ENCODE assay signal across 15 mouse cellular contexts in genomic region chr19:43852837-43853545, GRCm38 (mm10).
DNase-seq lines count a peak whose midpoint lies in the region; ATAC-seq and TF ChIP-seq lines count a peak whose summit lies in the region.
"Had no signal": no experiment of that assay in that cellular context is flagged by ENCODE, and none has a peak within 500 bp of the region (broad histone marks: within the 10 kb centered on the region; RNA-seq: fewer than 3 reads in every experiment).

No protein-coding gene starts in this region.

- no peaks in the 10 kb centered on the region for H3K27me3 ChIP-seq in ES-Bruce4 (ENCODE audit: control insufficient read depth, insufficient read depth, low read length, poor library complexity, severe bottlenecking)
- H3K27me3 ChIP-seq in kidney, embryonic 14.5 days (ENCODE audit: control insufficient read depth, insufficient read depth, low read length), result no peaks in the 10 kb centered on the region
- H3K27me3 ChIP-seq: hindbrain, embryonic 12.5 days; lung, embryonic 15.5 days; stomach, embryonic 15.5 days had no signal

- TF ChIP-seq CTCF in left cerebral cortex, adult 2 months (IDR thresholded peaks at IDR 0.05), result peak; percentile 59
- peak; percentile 40 for TF ChIP-seq CTCF in ES-Bruce4 (IDR thresholded peaks at IDR 0.05; ENCODE audit: low read depth, low read length)

- H3K4me3 ChIP-seq in left cerebral cortex, adult 2 months, result no peak overlapping the region
- H3K4me3 ChIP-seq in ES-Bruce4 (ENCODE audit: low read depth, low read length), result no peak overlapping the region
- no peak overlapping the region for H3K4me3 ChIP-seq in kidney, embryonic 14.5 days (ENCODE audit: low read length)
- H3K4me3 ChIP-seq: heart, embryonic 10.5 days; hindbrain, embryonic 12.5 days; lung, embryonic 15.5 days; stomach, embryonic 15.5 days had no signal

- H3K9me3 ChIP-seq in ES-Bruce4 (replicated peaks; ENCODE audit: control insufficient read depth, insufficient read depth, low read length, poor library complexity, severe bottlenecking), result no peaks in the 10 kb centered on the region
- H3K9me3 ChIP-seq in kidney, embryonic 14.5 days (ENCODE audit: control insufficient read depth, low read length), result no peaks in the 10 kb centered on the region
- H3K9me3 ChIP-seq: heart, embryonic 10.5 days; hindbrain, embryonic 12.5 days; lung, embryonic 15.5 days; stomach, embryonic 15.5 days had no signal

- no peak overlapping the region for H3K4me2 ChIP-seq in kidney, embryonic 14.5 days (replicated peaks; ENCODE audit: low read depth, low read length)
- H3K4me2 ChIP-seq: hindbrain, embryonic 12.5 days; lung, embryonic 15.5 days; stomach, embryonic 15.5 days had no signal

- DNase-seq in CD4-positive, CD25-positive, alpha-beta regulatory T cell, adult 2 months (ENCODE audit: low read depth, low spot score), result peak; percentile 21
- no peak for DNase-seq in left cerebral cortex, adult 2 months (ENCODE audit: extremely low spot score in 1 of 2, low spot score in 2 of 2)
- no peak for DNase-seq in left cerebral cortex, adult 18-20 months (ENCODE audit: low spot score in 2 of 2)
- peak; percentile 23 for DNase-seq in lung, postnatal 14 days
- no peak for DNase-seq in ovary, postnatal 36 days (ENCODE audit: low spot score)
- DNase-seq: adrenal gland, postnatal 14 days; cerebellum, adult 11 months; midbrain, embryonic 14.5 days had no signal

- no peak overlapping the region for H3K27ac ChIP-seq in left cerebral cortex, adult 2 months
- no peak overlapping the region for H3K27ac ChIP-seq in ES-Bruce4 (ENCODE audit: insufficient read depth, low read length)
- no peak overlapping the region for H3K27ac ChIP-seq in kidney, embryonic 14.5 days (ENCODE audit: low read depth, low read length)
- H3K27ac ChIP-seq: heart, embryonic 10.5 days; hindbrain, embryonic 12.5 days; lung, embryonic 15.5 days; stomach, embryonic 15.5 days had no signal

- H3K9ac ChIP-seq in ES-Bruce4 (ENCODE audit: low read depth, poor library complexity, severe bottlenecking), result no peak overlapping the region
- no peak overlapping the region for H3K9ac ChIP-seq in kidney, embryonic 14.5 days (ENCODE audit: low read depth, low read length)
- H3K9ac ChIP-seq: hindbrain, embryonic 12.5 days; lung, embryonic 15.5 days; stomach, embryonic 15.5 days had no signal

- no peaks in the 10 kb centered on the region for H3K4me1 ChIP-seq in ES-Bruce4 (ENCODE audit: control insufficient read depth, insufficient read depth, low read length)
- H3K4me1 ChIP-seq in kidney, embryonic 14.5 days (ENCODE audit: control insufficient read depth, insufficient read depth, low read length), result no peaks in the 10 kb centered on the region
- H3K4me1 ChIP-seq: heart, embryonic 10.5 days; hindbrain, embryonic 12.5 days; lung, embryonic 15.5 days; stomach, embryonic 15.5 days had no signal

- peaks cover 15% of the 10 kb centered on the region; the same call in 1 of the 2 replicates for H3K36me3 ChIP-seq in ES-Bruce4 (ENCODE audit: control insufficient read depth, insufficient read depth, low read length, poor library complexity, severe bottlenecking)
- H3K36me3 ChIP-seq in kidney, embryonic 14.5 days (ENCODE audit: control insufficient read depth, insufficient read depth, low read length), result peaks cover 85% of the 10 kb centered on the region

- no peak for ATAC-seq in CD4-positive, CD25-positive, alpha-beta regulatory T cell, adult 4 months
- ATAC-seq in kidney, embryonic 14.5 days (ENCODE audit: low FRiP score, low TSS enrichment), result no peak

- 80% methylated on average over 7 of the region's 7 CpGs for WGBS in kidney, embryonic 14.5 days

- no peak for TF ChIP-seq POLR2A in ES-Bruce4 (IDR thresholded peaks at IDR 0.05; ENCODE audit: insufficient read depth, low read length)

- intact Hi-C loops in left cerebral cortex, adult 2 months (cut with DNase I), result loop anchor here (5.0 kb wide), 1 partner anchor 104 kb away; no protein-coding TSS in a partner anchor

- TF ChIP-seq EP300 in ES-Bruce4 (IDR thresholded peaks at IDR 0.05; ENCODE audit: insufficient read depth, low read depth, low read length), result no peak

Comparison
In these comparisons a context has a peak if more than half of its experiments do, and no peak if none do; other contexts are left out.
1. DNase-seq: peak in CD4-positive, CD25-positive, alpha-beta regulatory T cell, adult 2 months (single experiment) and lung, postnatal 14 days (single experiment); none in left cerebral cortex, adult 2 months (0 of 2), left cerebral cortex, adult 18-20 months (0 of 2) and ovary, postnatal 36 days (single experiment).